Mouse (Mus musculus): ENCODE data around the gene Skiv2l. TPM values are rescaled to one million over a fixed set of nuclear protein-coding genes. Genes with fewer than 3 reads are reported as not detected.

The Skiv2l gene
- 58.3 and 65.7 TPM in 2 replicates for polyA plus RNA-seq (2016; fragmentation: Nextera tagmentation; extraction: Ambion mirVana)

- peak; percentile 93 for ATAC-seq (ENCODE audit: insufficient number of reproducible peaks, insufficient read depth, low FRiP score, low TSS enrichment, low read depth)
- peak within 1 kb of the TSS; percentile 36; the same call in 1 of the 2 replicates for H3K27ac ChIP-seq
- WGBS: under 1% methylated on average over 54 of the region's 65 CpGs
Measured at GRCm38 (mm10) chr17:34849722-34850516, at the start of gene Skiv2l, which contains the start of gene Nelfe. TSS of gene Skiv2l (minus strand) at chr17:34850210. TSS of gene Nelfe (plus strand) at chr17:34850391.

GRCm38 (mm10) chr17:34899053-34899889 lies 49.3 kb upstream of the Skiv2l start:
- Histone ChIP-seq H3K27ac (peak overlapping the region; percentile 97), H3K9ac (replicated peaks) (peak overlapping the region; percentile 98), H3K36me3 (peaks cover 45% of the 10 kb centered on the region), H3K4me2 (peak overlapping the region; percentile 91), H3K4me1 (replicated peaks) (peaks cover 40% of the 10 kb centered on the region), H3K4me3 (replicated peaks) (peak overlapping the region; percentile 99), H3K27me3 (no peaks in the 10 kb centered on the region), H3K9me3 (no peaks in the 10 kb centered on the region)
- ATAC-seq (ENCODE audit: insufficient number of reproducible peaks, insufficient read depth, low FRiP score, low TSS enrichment, low read depth): no peak
- 2% methylated on average over 43 of the region's 45 CpGs for WGBS

More at GRCm38 (mm10) chr17:34849722-34850516, at the start of gene Skiv2l, which contains the start of gene Nelfe:
- H3K27me3 ChIP-seq: no peaks in the 10 kb centered on the region
- peak within 1 kb of the TSS; percentile 93 for H3K4me3 ChIP-seq (replicated peaks)
- peak within 1 kb of the TSS; percentile 83 for H3K9ac ChIP-seq (replicated peaks)
- peak within 1 kb of the TSS; percentile 84 for H3K4me2 ChIP-seq
- peaks cover 17% of the 10 kb centered on the region for H3K4me1 ChIP-seq (replicated peaks)
- H3K36me3 ChIP-seq: peaks cover 70% of the 10 kb centered on the region
- H3K9me3 ChIP-seq: no peaks in the 10 kb centered on the region

- Histone ChIP-seq H3K27ac (peak overlapping the region; percentile 97), H3K27me3 (no peaks in the 10 kb centered on the region), H3K9me3 (no peaks in the 10 kb centered on the region), H3K4me2 (peak overlapping the region; percentile 91), H3K4me1 (replicated peaks) (peaks cover 40% of the 10 kb centered on the region), H3K4me3 (replicated peaks) (peak overlapping the region; percentile 99), H3K36me3 (peaks cover 39% of the 10 kb centered on the region), H3K9ac (replicated peaks) (peak overlapping the region; percentile 98)
- ATAC-seq (ENCODE audit: insufficient number of reproducible peaks, insufficient read depth, low FRiP score, low TSS enrichment, low read depth): no peak
- 1% methylated on average over 28 of the region's 47 CpGs for WGBS
Measured at GRCm38 (mm10) chr17:34898706-34899052, 48.7 kb upstream of the Skiv2l start.

GRCm38 (mm10) chr17:34898160-34898586 lies 48.2 kb upstream of the Skiv2l start, which contains the start of the genes C2 and Ehmt2:
TSS of gene C2 (minus strand) at chr17:34898265.
TSS of gene Ehmt2 (plus strand) at chr17:34898469.
- Histone ChIP-seq H3K9me3 (no peaks in the 10 kb centered on the region), H3K27me3 (no peaks in the 10 kb centered on the region), H3K27ac (peak within 1 kb of the TSS; percentile 97), H3K36me3 (peaks cover 34% of the 10 kb centered on the region), H3K4me2 (peak within 1 kb of the TSS; percentile 91), H3K9ac (replicated peaks) (peak within 1 kb of the TSS; percentile 98), H3K4me1 (replicated peaks) (peaks cover 45% of the 10 kb centered on the region), H3K4me3 (replicated peaks) (peak within 1 kb of the TSS; percentile 99)
- under 1% methylated on average over 28 of the region's 44 CpGs for WGBS
- ATAC-seq (ENCODE audit: insufficient number of reproducible peaks, insufficient read depth, low FRiP score, low TSS enrichment, low read depth): no peak

- ATAC-seq (ENCODE audit: insufficient number of reproducible peaks, insufficient read depth, low FRiP score, low TSS enrichment, low read depth): no peak
- Histone ChIP-seq H3K4me3 (replicated peaks) (peak overlapping the region; percentile 99), H3K27me3 (no peaks in the 10 kb centered on the region), H3K9me3 (no peaks in the 10 kb centered on the region), H3K36me3 (peaks cover 28% of the 10 kb centered on the region), H3K4me1 (replicated peaks) (peaks cover 48% of the 10 kb centered on the region), H3K4me2 (peak overlapping the region; percentile 91), H3K9ac (replicated peaks) (peak overlapping the region; percentile 98), H3K27ac (peak overlapping the region; percentile 97)
- WGBS: 20% methylated on average over 10 of the region's 10 CpGs
Measured at GRCm38 (mm10) chr17:34897373-34898159, 47.6 kb upstream of the Skiv2l start.

GRCm38 (mm10) chr17:34896366-34896765 lies 46.4 kb upstream of the Skiv2l start:
- peaks cover 19% of the 10 kb centered on the region for H3K36me3 ChIP-seq
- no peak for ATAC-seq (ENCODE audit: insufficient number of reproducible peaks, insufficient read depth, low FRiP score, low TSS enrichment, low read depth)
- peak overlapping the region; percentile 17; the same call in 1 of the 2 replicates for H3K4me2 ChIP-seq
- H3K27ac ChIP-seq: no peak overlapping the region
- H3K4me1 ChIP-seq (replicated peaks): peaks cover 48% of the 10 kb centered on the region
- no peak overlapping the region for H3K9ac ChIP-seq (replicated peaks)
- no peaks in the 10 kb centered on the region for H3K27me3 ChIP-seq
- H3K9me3 ChIP-seq: no peaks in the 10 kb centered on the region
- 85% methylated on average over 17 of the region's 17 CpGs for WGBS
- peak overlapping the region; percentile 88 for H3K4me3 ChIP-seq (replicated peaks)

GRCm38 (mm10) chr17:34895724-34896123 lies 45.7 kb upstream of the Skiv2l start:
- WGBS: 95% methylated on average over 15 of the region's 15 CpGs
- no peaks in the 10 kb centered on the region for H3K9me3 ChIP-seq
- peaks cover 15% of the 10 kb centered on the region for H3K36me3 ChIP-seq
- H3K9ac ChIP-seq (replicated peaks): peak overlapping the region; percentile 92
- ATAC-seq (ENCODE audit: insufficient number of reproducible peaks, insufficient read depth, low FRiP score, low TSS enrichment, low read depth): no peak
- peak overlapping the region; percentile 94 for H3K27ac ChIP-seq
- peak overlapping the region; percentile 88 for H3K4me3 ChIP-seq (replicated peaks)
- peaks cover 47% of the 10 kb centered on the region for H3K4me1 ChIP-seq (replicated peaks)
- H3K27me3 ChIP-seq: no peaks in the 10 kb centered on the region
- peak overlapping the region; percentile 87 for H3K4me2 ChIP-seq

- H3K4me1 ChIP-seq (replicated peaks): peaks cover 39% of the 10 kb centered on the region
- WGBS: 8% methylated on average over 49 of the region's 51 CpGs
Measured at GRCm38 (mm10) chr17:34894801-34895530, 45.0 kb upstream of the Skiv2l start.

GRCm38 (mm10) chr17:34894074-34894597 lies 44.1 kb upstream of the Skiv2l start:
- Histone ChIP-seq H3K27me3 (no peaks in the 10 kb centered on the region), H3K4me2 (peak overlapping the region; percentile 87), H3K36me3 (peaks cover 15% of the 10 kb centered on the region), H3K4me1 (replicated peaks) (peaks cover 34% of the 10 kb centered on the region), H3K9me3 (no peaks in the 10 kb centered on the region), H3K9ac (replicated peaks) (peak overlapping the region; percentile 92), H3K27ac (peak overlapping the region; percentile 94), H3K4me3 (replicated peaks) (peak overlapping the region; percentile 88)
- ATAC-seq (ENCODE audit: insufficient number of reproducible peaks, insufficient read depth, low FRiP score, low TSS enrichment, low read depth): peak; percentile 78
- WGBS: under 1% methylated on average over 35 of the region's 51 CpGs

More at GRCm38 (mm10) chr17:34894801-34895530, 45.0 kb upstream of the Skiv2l start:
- H3K9me3 ChIP-seq: no peaks in the 10 kb centered on the region
- no peaks in the 10 kb centered on the region for H3K27me3 ChIP-seq
- H3K9ac ChIP-seq (replicated peaks): peak overlapping the region; percentile 92
- peak overlapping the region; percentile 87 for H3K4me2 ChIP-seq
- H3K4me3 ChIP-seq (replicated peaks): peak overlapping the region; percentile 88
- H3K27ac ChIP-seq: peak overlapping the region; percentile 94
- ATAC-seq (ENCODE audit: insufficient number of reproducible peaks, insufficient read depth, low FRiP score, low TSS enrichment, low read depth): peak; percentile 7; the same call in 1 of the 2 replicates
- H3K36me3 ChIP-seq: peaks cover 15% of the 10 kb centered on the region
